Mouse (Mus musculus): ENCODE results near the gene Ube2f. TPM values are rescaled to one million over a fixed set of nuclear protein-coding genes. Genes with fewer than 3 reads are reported as not detected.

Gene Ube2f
- total RNA-seq (2014; rRNA removed) (17.7 and 23.0 TPM in 2 replicates), polyA plus RNA-seq (2012; rRNA removed) (23.4 and 32.9 TPM in 2 replicates)

- TF ChIP-seq POLR2A (IDR thresholded peaks at IDR 0.05; ENCODE audit: extremely low read depth, insufficient read depth, low read length) (peak; percentile 75), CTCF (IDR thresholded peaks at IDR 0.05; ENCODE audit: low read depth, low read length) (peak; percentile 57)
- no peaks in the 10 kb centered on the region for H3K27me3 ChIP-seq (ENCODE audit: control insufficient read depth, insufficient read depth, low read length)
- H3K79me2 ChIP-seq (ENCODE audit: control insufficient read depth, insufficient read depth, low read length) = peaks cover 27% of the 10 kb centered on the region
- 0 out of 2 replicates have a peak, but pooled peaks cover 2% of the 10 kb centered on the region for H3K36me3 ChIP-seq (ENCODE audit: control insufficient read depth, insufficient read depth, low read length)
- H3K27ac ChIP-seq (replicated peaks; ENCODE audit: insufficient read depth, low read depth, low read length) = peak within 1 kb of the TSS; percentile 90
- peak within 1 kb of the TSS; percentile 86 for H3K4me3 ChIP-seq (ENCODE audit: insufficient read depth, low read depth, low read length)
- H3K9ac ChIP-seq (ENCODE audit: low read depth, low read length) = peak within 1 kb of the TSS; percentile 93
- DNase-seq (ENCODE audit: extremely low read depth, low read depth, low spot score) = peak; percentile 98
- WGBS = under 1% methylated on average over 43 of the region's 43 CpGs
- peaks cover 16% of the 10 kb centered on the region for H3K4me1 ChIP-seq (ENCODE audit: control insufficient read depth, insufficient read depth, low read length)
These were observed at the start of gene Ube2f for GRCm38 (mm10) chr1:91249564-91250414. TSS of gene Ube2f (plus strand) at chr1:91250304.

- H3K36me3 ChIP-seq (ENCODE audit: control insufficient read depth, insufficient read depth, low read length) = no peaks in the 10 kb centered on the region
- H3K27me3 ChIP-seq (ENCODE audit: control insufficient read depth, insufficient read depth, low read length) = no peaks in the 10 kb centered on the region
- TF ChIP-seq POLR2A (IDR thresholded peaks at IDR 0.05; ENCODE audit: extremely low read depth, insufficient read depth, low read length) (no peak), CTCF (IDR thresholded peaks at IDR 0.05; ENCODE audit: low read depth, low read length) (no peak)
- DNase-seq (ENCODE audit: extremely low read depth, low read depth, low spot score) = no peak
- H3K4me3 ChIP-seq (ENCODE audit: insufficient read depth, low read depth, low read length) = no peak overlapping the region
- no peak overlapping the region for H3K9ac ChIP-seq (ENCODE audit: low read depth, low read length)
- no peak overlapping the region for H3K27ac ChIP-seq (replicated peaks; ENCODE audit: insufficient read depth, low read depth, low read length)
- WGBS = 62% methylated on average over 3 of the region's 3 CpGs
- no peaks in the 10 kb centered on the region for H3K4me1 ChIP-seq (ENCODE audit: control insufficient read depth, insufficient read depth, low read length)
- no peaks in the 10 kb centered on the region for H3K79me2 ChIP-seq (ENCODE audit: control insufficient read depth, insufficient read depth, low read length)
These were observed 49.0 kb upstream of the Ube2f start for GRCm38 (mm10) chr1:91201122-91201521.

GRCm38 (mm10) chr1:91204221-91204765, 45.8 kb upstream of the Ube2f start:
- Histone ChIP-seq H3K4me3 (ENCODE audit: insufficient read depth, low read depth, low read length) (no peak overlapping the region), H3K79me2 (ENCODE audit: control insufficient read depth, insufficient read depth, low read length) (no peaks in the 10 kb centered on the region), H3K36me3 (ENCODE audit: control insufficient read depth, insufficient read depth, low read length) (no peaks in the 10 kb centered on the region), H3K9ac (ENCODE audit: low read depth, low read length) (no peak overlapping the region), H3K27ac (replicated peaks; ENCODE audit: insufficient read depth, low read depth, low read length) (no peak overlapping the region), H3K27me3 (ENCODE audit: control insufficient read depth, insufficient read depth, low read length) (no peaks in the 10 kb centered on the region), H3K4me1 (ENCODE audit: control insufficient read depth, insufficient read depth, low read length) (no peaks in the 10 kb centered on the region)
- no peak for DNase-seq (ENCODE audit: extremely low read depth, low read depth, low spot score)
- 87% methylated on average over 5 of the region's 5 CpGs for WGBS
- TF ChIP-seq POLR2A (IDR thresholded peaks at IDR 0.05; ENCODE audit: extremely low read depth, insufficient read depth, low read length) (no peak), CTCF (IDR thresholded peaks at IDR 0.05; ENCODE audit: low read depth, low read length) (no peak)

- no peaks in the 10 kb centered on the region for H3K27me3 ChIP-seq (ENCODE audit: control insufficient read depth, insufficient read depth, low read length)
- H3K4me1 ChIP-seq (ENCODE audit: control insufficient read depth, insufficient read depth, low read length) = no peaks in the 10 kb centered on the region
- no peak overlapping the region for H3K4me3 ChIP-seq (ENCODE audit: insufficient read depth, low read depth, low read length)
- no peak for DNase-seq (ENCODE audit: extremely low read depth, low read depth, low spot score)
- H3K9ac ChIP-seq (ENCODE audit: low read depth, low read length) = no peak overlapping the region
- TF ChIP-seq POLR2A (IDR thresholded peaks at IDR 0.05; ENCODE audit: extremely low read depth, insufficient read depth, low read length) (no peak), CTCF (IDR thresholded peaks at IDR 0.05; ENCODE audit: low read depth, low read length) (no peak)
- 88% methylated on average over 6 of the region's 6 CpGs for WGBS
- H3K36me3 ChIP-seq (ENCODE audit: control insufficient read depth, insufficient read depth, low read length) = no peaks in the 10 kb centered on the region
- no peaks in the 10 kb centered on the region for H3K79me2 ChIP-seq (ENCODE audit: control insufficient read depth, insufficient read depth, low read length)
- H3K27ac ChIP-seq (replicated peaks; ENCODE audit: insufficient read depth, low read depth, low read length) = no peak overlapping the region
These were observed 44.5 kb upstream of the Ube2f start for GRCm38 (mm10) chr1:91205651-91206050.

- DNase-seq (ENCODE audit: extremely low read depth, low read depth, low spot score) = no peak
- Histone ChIP-seq H3K36me3 (ENCODE audit: control insufficient read depth, insufficient read depth, low read length) (no peaks in the 10 kb centered on the region), H3K79me2 (ENCODE audit: control insufficient read depth, insufficient read depth, low read length) (no peaks in the 10 kb centered on the region), H3K4me1 (ENCODE audit: control insufficient read depth, insufficient read depth, low read length) (no peaks in the 10 kb centered on the region), H3K4me3 (ENCODE audit: insufficient read depth, low read depth, low read length) (no peak overlapping the region), H3K27me3 (ENCODE audit: control insufficient read depth, insufficient read depth, low read length) (no peaks in the 10 kb centered on the region), H3K9ac (ENCODE audit: low read depth, low read length) (no peak overlapping the region), H3K27ac (replicated peaks; ENCODE audit: insufficient read depth, low read depth, low read length) (no peak overlapping the region)
- TF ChIP-seq CTCF (IDR thresholded peaks at IDR 0.05; ENCODE audit: low read depth, low read length) = no peak
- no peak for TF ChIP-seq POLR2A (IDR thresholded peaks at IDR 0.05; ENCODE audit: extremely low read depth, insufficient read depth, low read length)
- 90% methylated on average over 8 of the region's 8 CpGs for WGBS
These were observed 43.8 kb upstream of the Ube2f start for GRCm38 (mm10) chr1:91206336-91206735.

- Histone ChIP-seq H3K36me3 (ENCODE audit: control insufficient read depth, insufficient read depth, low read length) (no peaks in the 10 kb centered on the region), H3K27ac (replicated peaks; ENCODE audit: insufficient read depth, low read depth, low read length) (no peak overlapping the region), H3K27me3 (ENCODE audit: control insufficient read depth, insufficient read depth, low read length) (no peaks in the 10 kb centered on the region), H3K79me2 (ENCODE audit: control insufficient read depth, insufficient read depth, low read length) (no peaks in the 10 kb centered on the region), H3K4me3 (ENCODE audit: insufficient read depth, low read depth, low read length) (no peak overlapping the region), H3K9ac (ENCODE audit: low read depth, low read length) (no peak overlapping the region), H3K4me1 (ENCODE audit: control insufficient read depth, insufficient read depth, low read length) (no peaks in the 10 kb centered on the region)
- TF ChIP-seq POLR2A (IDR thresholded peaks at IDR 0.05; ENCODE audit: extremely low read depth, insufficient read depth, low read length) (no peak), CTCF (IDR thresholded peaks at IDR 0.05; ENCODE audit: low read depth, low read length) (no peak)
- 81% methylated on average over 5 of the region's 5 CpGs for WGBS
- DNase-seq (ENCODE audit: extremely low read depth, low read depth, low spot score) = no peak
These were observed 43.2 kb upstream of the Ube2f start for GRCm38 (mm10) chr1:91206873-91207272.
